Mouse (Mus musculus): ENCODE measurements at regions not wholly inside any gene's neighbourhood (a gene's known extent, or its start where the extent isn't known, plus 50 kb on each side); places are given as distances from the start of the nearest gene placed in this dataset.

DNA sequence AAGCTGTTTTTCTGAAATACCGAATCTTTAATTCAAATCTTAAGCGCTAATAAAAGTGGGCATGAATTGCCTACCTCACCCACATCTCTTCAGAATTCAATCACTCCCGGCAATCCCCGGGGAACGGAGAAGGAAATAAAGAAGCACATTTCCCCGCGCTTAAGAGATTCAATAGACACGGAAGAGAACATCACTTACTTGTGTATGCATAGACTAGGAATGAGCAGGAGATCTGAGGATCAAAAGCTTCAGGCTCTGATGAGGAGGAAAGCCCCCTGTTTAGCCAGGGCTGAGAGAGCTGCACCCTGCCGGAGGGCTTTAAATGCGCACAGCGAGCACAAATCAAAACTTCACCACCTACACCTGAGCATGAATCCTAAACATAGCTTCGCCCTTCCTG is 72.0 kb upstream of the Arglu1 start:
- no peak for DNase-seq (ENCODE audit: low spot score)

DNA sequence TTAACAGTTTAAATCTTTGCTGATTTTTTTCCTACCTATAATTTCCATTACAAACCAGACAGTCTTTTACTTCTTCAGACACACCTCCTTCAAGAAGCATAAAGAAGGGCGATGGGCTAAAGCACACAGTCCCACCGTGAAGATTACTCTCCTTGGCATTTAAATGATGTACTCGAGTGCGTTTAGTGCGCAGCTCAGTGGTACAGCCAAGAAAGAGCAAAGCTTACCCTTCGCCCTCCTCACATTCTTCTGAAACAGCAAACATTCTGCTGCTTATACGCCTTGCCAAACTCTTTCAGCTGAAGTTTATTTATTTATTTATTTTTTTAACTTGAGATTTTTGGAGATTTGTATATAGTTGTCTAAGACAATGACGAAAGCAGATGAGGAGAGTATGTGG is 68.0 kb upstream of the Arglu1 start:
- no peak for DNase-seq (ENCODE audit: low spot score)

DNA sequence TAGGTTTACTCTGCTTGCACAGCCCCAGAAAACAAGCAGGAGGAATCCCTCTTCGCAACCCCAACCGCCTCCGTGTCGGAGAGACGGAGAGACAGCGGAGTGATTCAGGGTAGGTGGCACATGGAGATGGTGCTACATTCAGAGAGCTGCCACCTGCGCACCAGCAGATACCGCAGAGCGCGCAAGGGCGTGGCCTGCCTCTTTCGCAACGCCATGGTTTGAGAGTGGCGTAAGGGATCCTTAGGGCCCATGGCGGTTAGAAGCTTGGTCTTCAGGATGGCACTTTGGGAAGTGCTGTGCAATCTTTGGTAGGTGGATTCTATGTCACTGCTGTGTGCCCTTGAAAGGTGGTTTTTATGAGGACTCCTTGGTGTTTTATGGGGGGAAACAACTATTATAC is 60.9 kb upstream of the Arglu1 start:
- DNase-seq (ENCODE audit: low spot score), result no peak

DNA sequence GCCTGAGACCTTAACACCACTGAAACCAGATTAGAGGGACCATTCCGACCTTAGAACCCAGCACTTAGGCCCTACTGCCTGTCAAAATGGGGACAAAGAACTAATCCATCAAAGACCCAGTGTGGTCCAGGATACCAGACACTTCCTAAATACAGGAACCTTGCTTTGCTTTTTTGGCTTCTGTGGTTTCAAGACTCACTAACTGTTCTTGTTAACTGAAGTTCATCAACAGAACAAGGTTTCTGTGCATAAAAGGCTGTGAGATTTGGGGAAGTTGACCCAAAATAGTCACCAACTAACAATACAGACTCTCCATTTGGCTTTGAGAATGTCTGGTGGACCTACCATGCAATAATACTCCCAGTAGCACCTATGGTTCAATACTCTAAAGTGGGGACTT is 56.4 kb upstream of the Arglu1 start:
- no peak for DNase-seq (ENCODE audit: low spot score)

DNA sequence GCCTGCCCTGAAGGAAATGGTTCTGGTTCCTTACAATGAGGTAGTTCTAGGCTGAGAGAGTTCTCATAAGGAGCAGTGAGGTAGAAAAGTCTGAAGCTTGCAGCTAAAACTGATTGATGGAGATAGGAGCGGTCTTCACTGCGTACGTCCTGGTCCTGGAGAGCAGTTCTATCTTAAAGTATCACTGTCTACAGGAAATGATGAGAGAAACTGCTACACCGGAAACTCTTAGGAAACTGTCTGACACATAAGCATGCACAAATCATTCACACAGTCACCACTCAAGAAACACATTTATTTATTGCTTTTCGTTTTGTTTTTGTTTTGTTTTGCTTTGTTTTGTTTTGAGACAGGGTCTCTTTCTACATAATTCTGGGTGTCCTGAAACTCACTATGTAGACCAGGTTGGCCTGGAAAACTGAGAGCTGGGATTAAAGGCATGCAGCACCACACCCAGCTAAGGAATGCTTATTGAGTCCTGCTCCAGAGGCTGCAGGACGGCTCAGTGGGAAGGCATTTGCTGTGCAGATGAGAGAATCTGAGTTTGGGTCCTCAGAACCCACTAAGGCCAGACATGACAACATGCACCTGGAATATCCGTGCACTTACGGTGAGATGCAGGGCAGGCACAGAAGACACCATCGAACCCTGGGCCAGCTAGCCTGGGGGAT is 55.4 kb upstream of the Arglu1 start:
- no peak for DNase-seq (ENCODE audit: low spot score)

All from retina, embryonic 14.5 days (tissue).